Mouse (Mus musculus): ENCODE results near the gene Cmss1.

DNA sequence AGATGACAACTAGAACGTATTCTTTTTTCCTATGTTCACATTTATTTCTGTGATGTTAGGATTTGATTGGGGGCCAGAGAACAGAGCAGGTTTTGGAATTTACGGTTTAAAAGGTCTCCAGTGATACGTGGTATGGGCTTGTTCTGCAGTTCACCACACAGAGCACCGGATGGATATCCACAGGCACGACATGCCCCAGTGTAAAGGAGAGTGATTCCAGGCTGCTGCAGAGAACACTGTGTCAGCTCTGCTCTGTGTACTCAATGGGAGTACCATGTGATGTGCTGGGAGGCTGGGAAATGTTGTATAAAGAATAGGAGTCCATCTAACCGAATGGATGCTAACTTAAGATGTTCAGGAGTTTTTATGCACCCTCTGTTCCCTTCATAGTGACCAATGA, 252.7 kb downstream of the Cmss1 start:
- TF ChIP-seq CTCF (IDR thresholded peaks at IDR 0.05; ENCODE audit: borderline replicate concordance, extremely low read depth, insufficient read depth, insufficient read length) (no peak), POLR2A (IDR thresholded peaks at IDR 0.05; ENCODE audit: borderline replicate concordance, extremely low read depth, insufficient read depth, insufficient read length, poor library complexity, severe bottlenecking) (no peak)
